Mouse (Mus musculus) liver, embryonic 14.5 days (tissue): Measurements from ENCODE around the gene Cyp20a1. TPM values are rescaled to one million over a fixed set of nuclear protein-coding genes. Genes with fewer than 3 reads are reported as not detected.

Experiments used
- ATAC-seq: fragments of 200-750 bp; cut with Nextera tagmentation; 2 replicates; pipeline ENCODE4 v1.8.0; 2017; ENCODE audit warnings: moderate number of reproducible peaks, mild to moderate bottlenecking, moderate library complexity; ENCODE audit not compliant: insufficient read depth
- DNase-seq, 3 experiments: peaks; one replicate each; pipeline ENCODE4 v3.0.0-alpha.2; 2012 to 2013; ENCODE audit warnings: low read depth in 3 of 3, low spot score in 3 of 3
- H3K27ac ChIP-seq: fragments of 300-500 bp; sonication (generic); 2 replicates; pipeline ENCODE4 v1.5.1; 2014; ENCODE audit warnings: moderate library complexity, mild to moderate bottlenecking, control low read depth, inconsistent platforms
- H3K27me3 ChIP-seq: fragments of 300-500 bp; sonication (generic); 2 replicates; pipeline ENCODE4 v1.6.1; 2014; ENCODE audit warnings: mild to moderate bottlenecking, low read length, moderate library complexity; ENCODE audit not compliant: control insufficient read depth, insufficient read depth
- H3K36me3 ChIP-seq: fragments of 300-500 bp; sonication (generic); replicated peaks from 2 replicates; pipeline ENCODE4 v1.6.1; 2014; ENCODE audit warnings: low read depth; ENCODE audit not compliant: control insufficient read depth, insufficient read depth
- H3K4me1 ChIP-seq, 2 experiments: fragments of 200-500 bp in 1 of 2; fragments of 300-500 bp in 1 of 2; sonication (generic) in 1 of 2; replicated peaks; 2 replicates each; pipeline ENCODE4 v1.6.1; 2012 to 2014; ENCODE audit warnings: antibody characterized with exemption in 1 of 2, inconsistent platforms in 1 of 2, low read length in 1 of 2; ENCODE audit not compliant: control insufficient read depth in 2 of 2, insufficient read depth in 2 of 2
- H3K4me2 ChIP-seq: fragments of 300-500 bp; sonication (generic); 2 replicates; pipeline ENCODE4 v1.6.1; 2014; ENCODE audit warnings: low read depth, mild to moderate bottlenecking, control low read depth, moderate library complexity
- H3K4me3 ChIP-seq, 2 experiments: fragments of 200-500 bp in 1 of 2; fragments of 300-500 bp in 1 of 2; sonication (generic) in 1 of 2; 2 replicates each; pipeline ENCODE4 v1.5.1; 2012 to 2014; ENCODE audit warnings: low read depth in 2 of 2, low read length in 2 of 2, mild to moderate bottlenecking in 2 of 2, control low read depth in 1 of 2, inconsistent platforms in 1 of 2, moderate library complexity in 1 of 2; ENCODE audit not compliant: insufficient read depth in 1 of 2
- H3K9ac ChIP-seq: fragments of 300-500 bp; sonication (generic); replicated peaks from 2 replicates; pipeline ENCODE4 v1.6.1; 2014; ENCODE audit warnings: mild to moderate bottlenecking, control low read depth, moderate library complexity
- H3K9me3 ChIP-seq: fragments of 300-500 bp; sonication (generic); 2 replicates; pipeline ENCODE4 v1.6.1; 2016; ENCODE audit warnings: low read length, mixed read lengths; ENCODE audit not compliant: control insufficient read depth
- CTCF ChIP-seq: IDR thresholded peaks from 2 replicates; pipeline ENCODE4 v1.5.1; 2016; ENCODE audit warnings: antibody characterized with exemption, low read depth, control low read depth
- EP300 ChIP-seq: IDR thresholded peaks from 2 replicates; pipeline ENCODE4 v1.6.1; 2016; ENCODE audit warnings: antibody characterized with exemption, low read depth
- WGBS: fragments of 180-500 bp; shearing (Covaris S2); extraction: QIAGEN DNeasy Blood & Tissue Kit; methylation state at CpG from one replicate; pipeline ENCODE4 v1.1.7; 2014; ENCODE audit not compliant: insufficient replicate concordance; 5-methylcytosine and 5-hydroxymethylcytosine counted together
- polyA plus RNA-seq, 2 experiments: library from polyadenylated mRNA; depleted of rRNA in 1 of 2; stranded (reverse) in 1 of 2; unstranded in 1 of 2; fragments of >200 nt; fragmentation: Nextera tagmentation in 1 of 2; extraction: Ambion mirVana in 1 of 2; gene quantifications; 2 replicates each; pipeline versions ENCODE4 v1.2.1 to v1.2.3; 2012 to 2014

Cyp20a1 gene
- polyA plus RNA-seq, 2 experiments, result 3.1 to 8.0 TPM

DNA sequence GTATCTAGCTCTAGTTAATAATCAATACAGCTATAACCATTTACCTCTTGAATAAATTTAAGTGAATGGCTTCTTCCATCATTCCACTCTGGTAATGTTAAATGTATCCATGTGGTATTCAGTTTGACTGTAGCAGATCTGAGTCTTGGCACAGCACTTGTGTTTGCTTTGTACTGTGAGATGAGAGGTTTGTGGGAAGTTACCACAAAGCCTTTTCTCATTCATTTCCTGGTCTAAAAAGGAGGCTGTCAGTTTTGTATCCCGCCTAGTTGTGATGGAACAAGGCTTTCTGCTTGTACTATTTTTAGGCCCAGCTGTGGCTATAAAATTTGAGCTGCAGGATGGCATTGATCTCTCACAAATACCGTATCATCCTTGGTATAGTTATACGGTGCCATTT is 73.6 kb downstream of the Cyp20a1 start:
- H3K9me3 ChIP-seq, result no peaks in the 10 kb centered on the region
- ATAC-seq, result no peak
- H3K27me3 ChIP-seq, result no peaks in the 10 kb centered on the region
- no peak for TF ChIP-seq CTCF
- no peak for TF ChIP-seq EP300
- H3K4me1 ChIP-seq, result no peaks in the 10 kb centered on the region; a peak in 2 of 4 replicates
- DNase-seq, result no peak
- 31% methylated on average over 3 of the region's 3 CpGs for WGBS
- H3K36me3 ChIP-seq, result no peaks in the 10 kb centered on the region
- H3K27ac ChIP-seq, result no peak overlapping the region
- no peak overlapping the region for H3K4me3 ChIP-seq
- no peak overlapping the region for H3K4me2 ChIP-seq
- no peak overlapping the region for H3K9ac ChIP-seq

DNA sequence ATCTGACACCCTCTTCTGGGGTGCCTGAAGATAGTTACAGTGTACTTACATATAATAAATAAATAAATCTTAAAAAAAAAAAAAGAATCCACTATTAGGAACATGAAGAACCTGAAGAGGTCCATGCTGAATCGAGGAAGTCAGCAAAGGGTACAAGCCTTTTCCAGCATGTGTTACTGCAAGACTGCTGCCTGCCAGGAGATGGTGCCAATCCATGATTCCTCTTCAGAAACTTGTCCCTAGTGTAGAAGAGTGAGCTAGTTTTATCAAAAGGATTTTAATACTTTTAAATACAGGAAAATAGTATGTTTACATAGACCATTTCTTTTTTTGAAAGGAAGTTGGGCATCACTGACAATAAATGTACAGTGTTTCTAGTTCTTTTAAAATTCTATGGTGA is 80.8 kb downstream of the Cyp20a1 start:
- no peak for DNase-seq
- no peak for ATAC-seq

DNA sequence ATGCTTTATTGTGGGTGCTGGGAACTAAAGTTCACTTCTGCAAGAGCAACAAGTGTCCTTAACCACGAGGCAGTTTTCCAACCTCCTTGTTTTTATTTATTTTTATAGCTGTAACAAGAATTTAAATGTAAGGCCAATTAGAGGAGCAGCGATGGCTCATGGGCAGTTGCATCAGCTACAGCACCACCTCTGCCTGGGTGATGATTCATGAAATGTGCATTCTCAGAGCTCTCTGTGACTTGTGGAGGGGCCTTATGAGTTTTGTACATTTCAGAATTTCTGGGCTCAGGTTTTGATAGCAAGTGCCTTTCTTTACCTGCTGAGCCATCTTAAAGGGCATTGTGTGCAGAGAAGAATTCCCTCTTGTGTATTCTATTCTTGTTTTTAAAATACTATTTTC is 85.2 kb downstream of the Cyp20a1 start:
- H3K9me3 ChIP-seq, result no peaks in the 10 kb centered on the region
- DNase-seq (no peak), ATAC-seq (no peak)
- no peaks in the 10 kb centered on the region for H3K4me1 ChIP-seq
- H3K9ac ChIP-seq, result no peak overlapping the region
- TF ChIP-seq EP300 (no peak), CTCF (no peak)
- no peak overlapping the region for H3K4me2 ChIP-seq
- no peak overlapping the region for H3K27ac ChIP-seq
- no peak overlapping the region for H3K4me3 ChIP-seq
- no peaks in the 10 kb centered on the region for H3K27me3 ChIP-seq
- WGBS, result 73% methylated on average over 2 of the region's 2 CpGs
- no peaks in the 10 kb centered on the region for H3K36me3 ChIP-seq

More for the DNA sequence above, 80.8 kb downstream of the Cyp20a1 start:
- Histone ChIP-seq H3K36me3 (no peaks in the 10 kb centered on the region), H3K27ac (no peak overlapping the region), H3K27me3 (no peaks in the 10 kb centered on the region), H3K9ac (no peak overlapping the region), H3K4me3 (no peak overlapping the region), H3K4me2 (no peak overlapping the region), H3K4me1 (no peaks in the 10 kb centered on the region), H3K9me3 (no peaks in the 10 kb centered on the region)
- whole genome bisulfite sequencing, result 50% methylated on average over 1 of the region's 1 CpGs
- TF ChIP-seq EP300, result no peak
- peak; percentile 6; the same call in 1 of the 2 replicates for TF ChIP-seq CTCF

DNA sequence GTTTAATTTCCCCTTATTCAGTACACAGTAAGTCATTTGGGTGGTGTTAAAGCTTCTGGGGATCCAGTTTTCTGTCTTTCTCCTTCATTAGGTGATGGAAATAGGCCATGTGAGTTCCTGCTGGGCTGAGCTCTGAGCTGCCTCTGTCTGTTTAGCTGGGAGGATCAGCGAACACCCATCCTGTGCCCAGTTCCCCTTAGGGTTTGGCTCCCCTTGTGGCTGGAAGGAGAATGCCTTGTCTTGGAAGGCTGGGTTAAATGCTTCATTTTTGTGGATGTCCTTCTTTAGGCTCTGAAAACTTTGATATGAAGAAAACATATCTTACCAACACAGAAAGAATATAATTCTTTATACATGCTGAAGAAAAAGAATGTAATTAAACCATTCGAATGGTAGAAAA is 85.8 kb downstream of the Cyp20a1 start:
- 43% methylated on average over 2 of the region's 2 CpGs for WGBS
- H3K9me3 ChIP-seq, result no peaks in the 10 kb centered on the region
- no peak overlapping the region for H3K4me3 ChIP-seq
- H3K36me3 ChIP-seq, result no peaks in the 10 kb centered on the region
- ATAC-seq (no peak), DNase-seq (no peak)
- H3K4me2 ChIP-seq, result no peak overlapping the region
- no peak overlapping the region for H3K9ac ChIP-seq
- no peaks in the 10 kb centered on the region for H3K4me1 ChIP-seq
- H3K27me3 ChIP-seq, result no peaks in the 10 kb centered on the region
- TF ChIP-seq CTCF, result peak; percentile 77
- TF ChIP-seq EP300, result no peak
- H3K27ac ChIP-seq, result no peak overlapping the region

DNA sequence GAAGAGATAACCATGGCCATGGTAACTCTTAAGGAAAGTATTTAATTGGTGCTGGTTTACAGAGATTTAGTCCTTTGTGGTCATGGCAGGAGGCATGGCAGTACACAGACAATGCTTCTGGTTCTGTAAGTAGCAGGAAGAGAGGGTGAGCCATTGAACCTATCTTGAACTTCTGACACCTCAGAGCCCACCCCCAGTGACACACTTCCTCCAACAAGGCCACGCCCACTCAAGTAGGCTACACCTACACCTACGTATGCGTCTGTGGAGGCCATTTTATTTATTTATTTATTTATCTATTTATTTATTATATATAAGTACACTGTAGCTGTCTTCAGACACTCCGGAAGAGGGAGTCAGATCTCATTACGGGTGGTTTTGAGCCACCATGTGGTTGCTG is 88.4 kb downstream of the Cyp20a1 start:
- no peak overlapping the region for H3K4me3 ChIP-seq
- no peaks in the 10 kb centered on the region for H3K9me3 ChIP-seq
- H3K4me1 ChIP-seq, result peaks cover 0 to 3% of the 10 kb centered on the region in 2 experiments; a peak in 2 of 4 replicates
- WGBS, result 76% methylated on average over 5 of the region's 5 CpGs
- no peak for TF ChIP-seq CTCF
- no peak for TF ChIP-seq EP300
- ATAC-seq (no peak), DNase-seq (no peak)
- H3K9ac ChIP-seq, result no peak overlapping the region
- no peak overlapping the region for H3K27ac ChIP-seq
- no peak overlapping the region for H3K4me2 ChIP-seq
- H3K36me3 ChIP-seq, result no peaks in the 10 kb centered on the region
- no peaks in the 10 kb centered on the region for H3K27me3 ChIP-seq
